Mouse (Mus musculus) liver, postnatal 0 days (tissue): Measurements from ENCODE around the gene 1600014C23Rik. TPM values are rescaled to one million over a fixed set of nuclear protein-coding genes. Genes with fewer than 3 reads are reported as not detected.

Experiments
- ATAC-seq: fragments of 200-750 bp; cut with Nextera tagmentation; 2 replicates; pipeline ENCODE4 v1.8.0; 2017; ENCODE audit warnings: mild to moderate bottlenecking, moderate library complexity
- DNase-seq: peaks from one replicate; pipeline ENCODE4 v3.0.0-alpha.2; 2016
- H3K27ac ChIP-seq: fragments of 300-500 bp; sonication (generic); 2 replicates; pipeline ENCODE4 v1.5.1; 2014; ENCODE audit warnings: antibody characterized with exemption, moderate library complexity, mild to moderate bottlenecking, low read depth
- H3K27me3 ChIP-seq: fragments of 300-500 bp; sonication (generic); 2 replicates; pipeline ENCODE4 v1.6.1; 2014; ENCODE audit warnings: low read length, control low read depth, mixed read lengths; ENCODE audit not compliant: insufficient read depth
- H3K36me3 ChIP-seq: fragments of 300-500 bp; sonication (generic); replicated peaks from 2 replicates; pipeline ENCODE4 v1.6.1; 2014; ENCODE audit warnings: mild to moderate bottlenecking, control low read depth, low read length, moderate library complexity, mixed read lengths; ENCODE audit not compliant: insufficient read depth
- H3K4me1 ChIP-seq: fragments of 300-500 bp; sonication (generic); 2 replicates; pipeline ENCODE4 v1.6.1; 2014; ENCODE audit warnings: antibody characterized with exemption, mild to moderate bottlenecking, control low read depth; ENCODE audit not compliant: insufficient read depth
- H3K4me2 ChIP-seq: fragments of 300-500 bp; sonication (generic); 2 replicates; pipeline ENCODE4 v1.6.1; 2014; ENCODE audit warnings: low read depth, mild to moderate bottlenecking, low read length, moderate library complexity, mixed read lengths
- H3K4me3 ChIP-seq: fragments of 300-500 bp; sonication (generic); 2 replicates; pipeline ENCODE4 v1.5.1; 2014; ENCODE audit warnings: low read depth, low read length
- H3K9ac ChIP-seq: fragments of 300-500 bp; sonication (generic); replicated peaks from 2 replicates; pipeline ENCODE4 v1.6.1; 2014; ENCODE audit warnings: mild to moderate bottlenecking, moderate library complexity
- H3K9me3 ChIP-seq: fragments of 300-500 bp; sonication (generic); 2 replicates; pipeline ENCODE4 v1.6.1; 2016; ENCODE audit warnings: mild to moderate bottlenecking, control low read depth, low read length, mixed read lengths
- CTCF ChIP-seq: sonication (generic); IDR thresholded peaks from 2 replicates; pipeline ENCODE4 v1.5.1; 2016; ENCODE audit warnings: antibody characterized with exemption, low read depth
- EP300 ChIP-seq: IDR thresholded peaks from 2 replicates; pipeline ENCODE4 v1.6.1; 2016; ENCODE audit warnings: antibody characterized with exemption, low read depth, mild to moderate bottlenecking
- WGBS: fragments of 180-500 bp; shearing (Covaris S2); extraction: QIAGEN DNeasy Blood & Tissue Kit; methylation state at CpG from one replicate; pipeline ENCODE4 v1.1.7; 2014; ENCODE audit not compliant: insufficient replicate concordance; 5-methylcytosine and 5-hydroxymethylcytosine counted together
- polyA plus RNA-seq: library from polyadenylated mRNA; unstranded; fragments of >200 nt; fragmentation: Nextera tagmentation; extraction: Ambion mirVana; gene quantifications from 2 replicates; pipeline ENCODE4 v1.2.1, GENCODE M21; 2015

1600014C23Rik gene
- polyA plus RNA-seq, 1 experiment from 2014 or later = not detected

DNA sequence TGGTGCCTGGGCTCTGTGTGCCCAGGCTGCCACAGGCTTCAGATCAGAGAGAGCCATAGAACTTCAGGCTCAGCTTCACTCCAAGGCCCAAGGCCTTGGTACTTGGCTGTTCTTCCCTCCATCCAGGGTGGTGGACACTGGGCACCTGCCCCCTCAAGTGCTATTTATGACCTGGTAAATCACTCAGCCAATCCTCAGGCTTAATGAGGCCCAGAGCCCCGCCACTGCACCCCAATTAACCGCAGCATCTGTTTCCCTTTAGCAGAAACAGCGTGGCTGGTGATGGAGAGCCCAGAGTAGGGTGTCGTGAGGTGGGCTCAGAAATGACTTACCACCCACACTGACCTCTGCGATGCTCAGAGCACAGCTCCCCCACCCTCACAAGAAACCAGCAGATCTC, 23.2 kb upstream of the 1600014C23Rik start:
- Histone ChIP-seq H3K27ac (no peak overlapping the region), H3K27me3 (no peaks in the 10 kb centered on the region), H3K9ac (no peak overlapping the region), H3K4me1 (no peaks in the 10 kb centered on the region), H3K36me3 (no peaks in the 10 kb centered on the region), H3K4me2 (no peak overlapping the region), H3K4me3 (no peak overlapping the region), H3K9me3 (no peaks in the 10 kb centered on the region)
- TF ChIP-seq CTCF (no peak), EP300 (no peak)
- ATAC-seq (no peak), DNase-seq (no peak)
- WGBS = 51% methylated on average over 5 of the region's 5 CpGs

DNA sequence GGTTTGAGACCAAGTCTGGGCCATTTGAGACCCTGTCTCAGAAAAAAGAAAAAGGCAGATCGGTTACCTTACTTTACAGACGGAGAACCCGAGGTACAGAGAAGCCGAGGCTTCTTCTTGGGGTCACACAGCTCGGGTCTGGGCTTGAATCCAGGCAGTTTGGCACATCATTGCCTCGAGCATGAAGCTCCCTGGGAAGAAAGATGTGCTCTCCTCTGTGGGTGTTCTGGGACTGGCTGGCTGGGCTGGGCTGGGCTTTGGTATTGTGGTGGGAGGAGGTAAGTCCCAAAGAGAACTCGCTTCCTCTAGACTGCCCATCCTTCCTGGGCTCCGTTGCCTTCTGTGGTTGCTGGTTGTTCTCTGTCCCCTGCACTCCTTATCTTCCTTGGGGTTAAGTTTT, 22.7 kb upstream of the 1600014C23Rik start:
- no peak for TF ChIP-seq EP300
- TF ChIP-seq CTCF = no peak
- Histone ChIP-seq H3K27ac (no peak overlapping the region), H3K27me3 (no peaks in the 10 kb centered on the region), H3K9me3 (no peaks in the 10 kb centered on the region), H3K9ac (no peak overlapping the region), H3K4me1 (no peaks in the 10 kb centered on the region), H3K4me3 (no peak overlapping the region), H3K36me3 (no peaks in the 10 kb centered on the region), H3K4me2 (no peak overlapping the region)
- DNase-seq (no peak), ATAC-seq (no peak)
- 59% methylated on average over 8 of the region's 8 CpGs for WGBS

- no peak overlapping the region for H3K4me3 ChIP-seq
- H3K9ac ChIP-seq = no peak overlapping the region
- 79% methylated on average over 13 of the region's 13 CpGs for WGBS
- no peaks in the 10 kb centered on the region for H3K27me3 ChIP-seq
- no peaks in the 10 kb centered on the region for H3K36me3 ChIP-seq
- no peak overlapping the region for H3K27ac ChIP-seq
- no peak overlapping the region for H3K4me2 ChIP-seq
- no peaks in the 10 kb centered on the region for H3K4me1 ChIP-seq
- DNase-seq (no peak), ATAC-seq (no peak)
- H3K9me3 ChIP-seq = no peaks in the 10 kb centered on the region
- no peak for TF ChIP-seq CTCF
- no peak for TF ChIP-seq EP300
Observed at GRCm38 (mm10) chr17:45754186-45754862, 20.7 kb upstream of the 1600014C23Rik start.

GRCm38 (mm10) chr17:45752678-45753077, 19.0 kb upstream of the 1600014C23Rik start:
- WGBS = 16% methylated on average over 11 of the region's 11 CpGs
- H3K9me3 ChIP-seq = no peaks in the 10 kb centered on the region
- H3K4me2 ChIP-seq = no peak overlapping the region
- no peak overlapping the region for H3K4me3 ChIP-seq
- H3K36me3 ChIP-seq = no peaks in the 10 kb centered on the region
- no peak for DNase-seq
- no peak for TF ChIP-seq CTCF
- TF ChIP-seq EP300 = no peak
- H3K4me1 ChIP-seq = peaks cover 8% of the 10 kb centered on the region
- peak; percentile 62 for ATAC-seq
- no peak overlapping the region for H3K9ac ChIP-seq
- H3K27me3 ChIP-seq = no peaks in the 10 kb centered on the region
- H3K27ac ChIP-seq = no peak overlapping the region

- Histone ChIP-seq H3K9ac (no peak overlapping the region), H3K36me3 (no peaks in the 10 kb centered on the region), H3K4me2 (no peak overlapping the region), H3K4me1 (peaks cover 12% of the 10 kb centered on the region), H3K27ac (no peak overlapping the region), H3K4me3 (no peak overlapping the region), H3K9me3 (no peaks in the 10 kb centered on the region), H3K27me3 (no peaks in the 10 kb centered on the region)
- TF ChIP-seq EP300 = no peak
- no peak for TF ChIP-seq CTCF
- ATAC-seq = no peak
- 74% methylated on average over 8 of the region's 8 CpGs for WGBS
- DNase-seq = no peak
Observed at GRCm38 (mm10) chr17:45752053-45752452, 18.4 kb upstream of the 1600014C23Rik start.

- 86% methylated on average over 1 of the region's 1 CpGs for WGBS
- H3K4me3 ChIP-seq = no peak overlapping the region
- DNase-seq = no peak
- no peak overlapping the region for H3K4me2 ChIP-seq
- peaks cover 17% of the 10 kb centered on the region for H3K4me1 ChIP-seq
- TF ChIP-seq EP300 (no peak), CTCF (no peak)
- no peak overlapping the region for H3K9ac ChIP-seq
- H3K9me3 ChIP-seq = no peaks in the 10 kb centered on the region
- no peak overlapping the region for H3K27ac ChIP-seq
- no peak for ATAC-seq
- H3K36me3 ChIP-seq = no peaks in the 10 kb centered on the region
- no peaks in the 10 kb centered on the region for H3K27me3 ChIP-seq
Observed at GRCm38 (mm10) chr17:45751359-45751758, 17.7 kb upstream of the 1600014C23Rik start.

GRCm38 (mm10) chr17:45749100-45749499, 15.5 kb upstream of the 1600014C23Rik start:
- Histone ChIP-seq H3K4me3 (no peak overlapping the region), H3K36me3 (no peaks in the 10 kb centered on the region), H3K9ac (no peak overlapping the region), H3K4me1 (peaks cover 17% of the 10 kb centered on the region), H3K9me3 (no peaks in the 10 kb centered on the region), H3K27me3 (no peaks in the 10 kb centered on the region), H3K27ac (no peak overlapping the region), H3K4me2 (no peak overlapping the region)
- TF ChIP-seq EP300 = no peak
- no peak for TF ChIP-seq CTCF
- WGBS = 74% methylated on average over 6 of the region's 6 CpGs
- DNase-seq (no peak), ATAC-seq (no peak)
